Mouse (Mus musculus) gastrocnemius, postnatal 10 days (tissue): ENCODE results near the gene Acot7. TPM values are rescaled to one million over a fixed set of nuclear protein-coding genes. Genes with fewer than 3 reads are reported as not detected.
A peak's percentile ranks its signal among the peaks of the same experiment; 100 is the strongest.

ENCODE experiments used
- DNase-seq: peaks from one replicate; pipeline ENCODE4 v3.0.0; 2021; ENCODE audit warnings: mixed read lengths
- total RNA-seq, 2 experiments: library from RNA; stranded (reverse); gene quantifications; 2 replicates each; pipeline ENCODE4 v1.2.3; 2021

Gene Acot7
- total RNA-seq, 2 experiments from 2014 or later: 11.9 to 14.1 TPM

GRCm38 (mm10) chr4:152296874-152297861 is 119.2 kb downstream of the Acot7 start, which contains the start of gene Icmt:
Gene Icmt, plus strand, starts transcription at chr4:152297227.
- DNase-seq: peak; percentile 100

GRCm38 (mm10) chr4:152298836-152299235 is 120.9 kb downstream of the Acot7 start:
- no peak for DNase-seq

- DNase-seq: no peak
Measured at GRCm38 (mm10) chr4:152300375-152300774, 122.4 kb downstream of the Acot7 start.

GRCm38 (mm10) chr4:152302012-152302411 is 124.1 kb downstream of the Acot7 start:
- DNase-seq: no peak

GRCm38 (mm10) chr4:152303172-152303571 is 125.2 kb downstream of the Acot7 start:
- no peak for DNase-seq

- DNase-seq: no peak
Measured at GRCm38 (mm10) chr4:152304685-152305084, 126.8 kb downstream of the Acot7 start.

- no peak for DNase-seq
Measured at GRCm38 (mm10) chr4:152305991-152306390, 128.1 kb downstream of the Acot7 start.

GRCm38 (mm10) chr4:152307542-152307941 is 129.6 kb downstream of the Acot7 start:
- DNase-seq: no peak

- DNase-seq: no peak
Measured at GRCm38 (mm10) chr4:152312186-152312585, 134.3 kb downstream of the Acot7 start.

- DNase-seq: no peak
Measured at GRCm38 (mm10) chr4:152313211-152313632, 135.3 kb downstream of the Acot7 start.

GRCm38 (mm10) chr4:152313934-152314333 is 136.0 kb downstream of the Acot7 start:
- DNase-seq: no peak

GRCm38 (mm10) chr4:152315498-152316213 is 137.7 kb downstream of the Acot7 start:
- DNase-seq: no peak

GRCm38 (mm10) chr4:152317631-152318033 is 139.7 kb downstream of the Acot7 start:
- DNase-seq: no peak

GRCm38 (mm10) chr4:152318517-152319234 is 140.7 kb downstream of the Acot7 start, which contains the start of gene Rnf207:
Gene Rnf207, minus strand, starts transcription at chr4:152318993.
- DNase-seq: peak; percentile 50

Other genes starting within 250 kb of the Acot7 start
- gene Dnajc11, start 244.4 kb upstream of the Acot7 start, total RNA-seq: 10 to 100 TPM; 72.1 to 72.3 TPM
- gene Thap3, start 189.1 kb upstream of the Acot7 start, total RNA-seq: 10 to 100 TPM; 34.1 to 34.4 TPM
- gene Phf13, start 181.9 kb upstream of the Acot7 start, total RNA-seq: 1 to 10 TPM; 6.5 to 9.5 TPM
- gene Klhl21, start 169.3 kb upstream of the Acot7 start, total RNA-seq: 10 to 100 TPM; 28.9 to 29.3 TPM
- 1 to 10 TPM; 3.2 to 4.7 TPM for gene Zbtb48, start 150.5 kb upstream of the Acot7 start, total RNA-seq
- gene Tas1r1, start 139.6 kb upstream of the Acot7 start, total RNA-seq: 1 to 10 TPM; 1.1 to 1.3 TPM
- gene Nol9, start 138.8 kb upstream of the Acot7 start, total RNA-seq: 10 to 100 TPM in 1 of 2 experiments, 1 to 10 TPM in 1; 8.7 to 12.9 TPM
- gene Plekhg5, start 105.6 kb upstream of the Acot7 start, total RNA-seq: 10 to 100 TPM; 14.7 to 22.0 TPM
- gene Tnfrsf25, start 62.2 kb upstream of the Acot7 start, total RNA-seq: 1 to 10 TPM in 1 of 2 experiments, under 1 TPM in 1; 0.82 to 2.9 TPM
- 1 to 10 TPM; 1.1 to 1.2 TPM for gene Espn, start 25.8 kb upstream of the Acot7 start, total RNA-seq
- gene Hes2, start 19.3 kb upstream of the Acot7 start, total RNA-seq: not detected
- gene Gpr153, start 96.1 kb downstream of the Acot7 start, total RNA-seq: 10 to 100 TPM; 25.1 to 32.2 TPM
- not detected for gene Hes3, start 113.5 kb downstream of the Acot7 start, total RNA-seq
- 10 to 100 TPM; 17.3 to 19.1 TPM for gene Icmt, start 119.1 kb downstream of the Acot7 start, total RNA-seq
- under 1 TPM in 1 of 2 experiments, not detected in 1; 0.40 TPM for gene Rnf207, start 140.9 kb downstream of the Acot7 start, total RNA-seq
- 100 to 1,000 TPM; 305 to 332 TPM for gene Rpl22, start 147.6 kb downstream of the Acot7 start, total RNA-seq
- gene Chd5, start 160.5 kb downstream of the Acot7 start, total RNA-seq: under 1 TPM; 0.36 to 0.56 TPM